Mouse (Mus musculus): ENCODE measurements at regions not wholly inside any gene's neighbourhood (a gene's known extent, or its start where the extent isn't known, plus 50 kb on each side); places are given as distances from the start of the nearest gene placed in this dataset.

- TF ChIP-seq CTCF (IDR thresholded peaks at IDR 0.05; ENCODE audit: low read depth, low read length) = no peak
- no peak for TF ChIP-seq POLR2A (IDR thresholded peaks at IDR 0.05; ENCODE audit: extremely low read depth, insufficient read depth, low read length)
Observed at GRCm38 (mm10) chr1:119143808-119144207, 90.4 kb upstream of the Gli2 start.
